Mouse (Mus musculus) v-Abl transformed pro-B cells (cell line): ENCODE measurements around the gene Hsdl1.

ENCODE experiments used
- in situ Hi-C, 2 experiments: fragments of 400-800 bp; cut with MboI; formaldehyde crosslinking; loops; one replicate each; pipeline ENCODE4 v1.15.1; 2025; ENCODE audit not compliant: unreplicated experiment in 2 of 2

The Hsdl1 gene

GRCm38 (mm10) chr8:119585901-119586300 is 10.9 kb upstream of the Hsdl1 start:
- in situ Hi-C loops: no loop called here

DNA sequence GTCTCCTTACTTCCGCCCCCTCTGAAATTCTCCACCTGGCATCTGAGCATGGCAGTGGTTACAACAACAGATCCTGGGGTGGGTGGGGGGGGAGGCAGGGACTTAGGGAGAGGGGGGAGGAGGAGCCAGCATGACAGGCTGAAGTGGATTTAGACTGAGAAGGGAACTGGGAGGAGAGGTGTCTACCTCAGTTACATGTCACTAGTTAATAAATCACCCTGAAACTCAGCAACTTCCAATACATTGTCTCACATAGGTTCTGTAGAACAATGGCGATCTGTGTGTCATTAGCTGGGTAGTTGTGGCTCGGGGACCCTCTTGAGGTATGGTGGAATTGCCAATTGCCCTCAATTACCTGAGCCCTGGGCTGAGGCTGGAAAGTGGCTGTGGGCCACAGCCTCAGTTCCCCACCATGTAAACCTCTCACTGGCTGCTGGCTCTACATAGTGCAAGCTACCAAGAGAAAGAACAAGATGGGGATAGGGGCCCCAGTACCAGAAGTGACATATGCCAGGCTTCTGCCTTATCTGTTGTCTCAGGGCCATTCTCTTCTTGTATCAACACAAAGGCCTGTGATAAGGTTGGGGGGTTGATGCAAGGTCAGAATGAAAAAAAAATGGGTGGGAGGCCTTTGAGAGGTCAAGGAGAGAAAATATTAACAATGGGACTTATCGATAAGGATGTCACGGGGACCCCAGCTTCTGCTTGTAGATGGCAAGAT is 5.6 kb upstream of the Hsdl1 start:
- in situ Hi-C loops: no loop called here

DNA sequence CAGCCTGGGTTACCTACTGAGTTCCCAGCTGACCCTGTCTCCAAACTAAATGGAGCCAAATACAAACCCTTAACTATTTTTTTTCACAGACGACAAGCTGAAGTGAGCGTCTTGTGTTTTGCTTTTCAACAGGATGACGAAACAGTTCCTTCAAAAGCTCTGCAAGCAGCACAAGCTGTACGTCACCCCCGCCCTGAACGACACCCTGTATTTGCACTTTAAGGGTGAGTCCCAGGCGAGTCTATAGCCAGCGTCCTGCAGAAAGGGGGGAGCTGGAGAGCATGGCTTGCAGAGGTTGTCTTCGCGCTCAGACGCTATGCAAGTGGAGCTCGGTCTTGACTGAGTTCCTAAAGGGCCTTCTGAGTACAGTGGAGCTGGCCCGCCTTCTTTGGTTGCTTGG is 4.1 kb upstream of the Hsdl1 start:
- in situ Hi-C loops: no loop called here

DNA sequence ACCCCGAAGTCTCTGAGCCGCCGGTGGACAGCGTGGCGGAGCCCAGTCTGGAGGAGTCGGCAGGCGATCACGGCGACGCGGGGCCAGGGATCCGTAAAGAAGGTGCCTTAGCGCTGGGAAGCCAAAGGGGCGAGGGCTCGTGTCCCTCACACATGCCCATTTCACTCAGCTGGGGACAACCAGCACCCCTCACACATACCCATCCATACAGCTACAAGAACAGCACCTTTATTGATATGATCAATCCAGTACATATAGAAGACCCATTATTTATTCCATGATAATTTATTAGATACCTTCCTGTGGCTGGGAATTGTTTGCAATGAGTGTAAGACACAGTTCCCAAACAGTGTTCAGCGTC is 363 bp upstream of the Hsdl1 start:
- in situ Hi-C loops: no loop called here

DNA sequence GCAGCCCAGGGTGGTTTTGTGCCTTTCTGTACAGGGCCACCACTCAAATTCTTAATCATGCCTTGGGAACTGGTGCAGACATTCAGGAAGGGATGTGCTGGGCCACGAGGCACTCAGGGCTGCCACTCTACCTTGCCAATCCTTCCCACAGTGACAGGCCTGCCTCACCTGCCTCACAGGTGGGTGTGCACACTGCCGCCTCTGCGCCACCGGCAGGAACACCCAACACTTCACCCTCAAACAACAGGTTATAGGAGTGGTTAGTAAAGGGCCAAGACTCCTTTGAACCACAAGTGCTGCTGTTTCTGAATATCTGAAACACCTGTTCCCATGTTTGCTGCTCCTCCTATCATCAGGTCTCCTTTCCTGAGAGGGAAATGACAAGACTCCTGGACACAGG is 2.6 kb downstream of the Hsdl1 start:
- in situ Hi-C loops: no loop called here

GRCm38 (mm10) chr8:119571135-119571534 is 3.8 kb downstream of the Hsdl1 start:
- in situ Hi-C loops: no loop called here

GRCm38 (mm10) chr8:119569881-119570280 is 5.1 kb downstream of the Hsdl1 start:
- in situ Hi-C loops: no loop called here

DNA sequence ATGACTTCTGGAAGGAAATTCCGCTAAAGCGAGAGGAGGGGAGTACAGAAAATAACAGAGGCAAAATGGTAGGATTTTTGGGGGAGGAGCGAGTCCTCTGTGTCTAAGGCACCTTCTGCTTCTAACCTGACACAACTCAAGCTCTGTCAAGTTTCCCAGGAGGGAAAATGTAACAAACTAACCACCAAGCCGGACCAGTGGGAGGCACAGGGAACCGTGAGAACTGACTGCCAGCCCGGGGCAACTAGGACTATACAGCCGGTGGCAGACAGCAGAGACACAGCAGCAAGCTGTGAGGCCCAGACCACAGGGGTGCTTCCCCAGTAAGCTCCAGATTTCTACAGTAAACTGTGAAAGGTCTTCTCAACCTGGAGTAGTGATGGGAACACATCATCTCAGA is 6.0 kb downstream of the Hsdl1 start:
- in situ Hi-C loops: no loop called here

DNA sequence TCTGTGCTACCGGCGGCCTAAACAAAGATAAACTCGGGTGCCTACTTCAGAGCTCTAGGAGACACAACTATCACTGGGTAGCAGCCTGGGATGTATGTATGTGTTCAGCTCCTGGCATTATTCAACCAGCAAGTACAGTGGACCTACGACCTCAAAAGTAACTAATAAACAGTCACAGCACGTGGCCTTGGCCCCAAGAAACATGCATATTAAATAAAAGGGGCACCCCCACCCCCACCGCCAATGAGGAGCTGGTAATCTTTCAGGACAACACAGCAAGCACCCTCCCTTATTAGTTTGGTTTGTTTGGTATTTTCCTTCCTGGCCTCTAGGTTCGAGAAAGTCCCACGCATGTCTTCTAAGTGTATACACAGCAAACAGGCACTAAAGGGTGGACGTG is 6.7 kb downstream of the Hsdl1 start:
- in situ Hi-C loops: no loop called here

GRCm38 (mm10) chr8:119566367-119566766 is 8.6 kb downstream of the Hsdl1 start:
- in situ Hi-C loops: no loop called here

DNA sequence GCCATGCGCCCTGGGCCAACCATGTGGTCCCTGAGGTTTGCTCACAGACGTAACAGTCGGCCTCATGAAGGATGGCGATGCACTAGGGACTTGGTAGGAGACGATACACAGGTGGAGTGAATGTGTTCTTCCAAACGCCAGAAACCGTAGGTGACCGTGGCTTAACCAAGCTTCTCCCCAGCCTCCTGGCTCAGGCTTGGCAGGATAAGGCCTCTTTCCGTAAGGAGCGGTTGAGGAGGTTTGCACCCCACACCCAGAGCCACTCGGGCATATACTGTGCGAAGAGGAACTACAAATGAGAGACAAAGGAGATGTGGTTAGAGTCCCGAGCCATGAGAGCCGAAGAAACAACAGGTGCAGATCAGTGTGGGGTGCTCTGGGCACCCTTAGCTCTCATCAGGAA is 11.1 kb downstream of the Hsdl1 start:
- in situ Hi-C loops: no loop called here

DNA sequence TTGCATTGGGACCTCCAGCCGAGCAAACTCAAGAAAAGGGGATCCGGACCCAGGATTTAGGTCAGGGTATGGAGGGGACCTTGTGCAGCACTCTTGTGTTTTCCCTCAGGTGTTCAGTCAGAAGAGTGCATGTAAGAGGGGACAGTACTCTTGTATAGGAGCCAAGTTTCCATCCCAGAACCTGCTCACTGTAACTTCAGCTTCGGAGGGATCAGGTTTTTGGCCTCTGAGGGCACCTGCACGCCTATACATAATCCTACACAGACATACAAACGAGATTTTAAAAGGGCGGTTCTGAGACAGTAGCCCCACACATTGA is 15.6 kb downstream of the Hsdl1 start:
- in situ Hi-C loops: loop anchor here (5.0 kb wide), 2 partner anchors 33 to 48 kb away; partner anchors contain the start of gene Taf1c (in 1 of the 2)

DNA sequence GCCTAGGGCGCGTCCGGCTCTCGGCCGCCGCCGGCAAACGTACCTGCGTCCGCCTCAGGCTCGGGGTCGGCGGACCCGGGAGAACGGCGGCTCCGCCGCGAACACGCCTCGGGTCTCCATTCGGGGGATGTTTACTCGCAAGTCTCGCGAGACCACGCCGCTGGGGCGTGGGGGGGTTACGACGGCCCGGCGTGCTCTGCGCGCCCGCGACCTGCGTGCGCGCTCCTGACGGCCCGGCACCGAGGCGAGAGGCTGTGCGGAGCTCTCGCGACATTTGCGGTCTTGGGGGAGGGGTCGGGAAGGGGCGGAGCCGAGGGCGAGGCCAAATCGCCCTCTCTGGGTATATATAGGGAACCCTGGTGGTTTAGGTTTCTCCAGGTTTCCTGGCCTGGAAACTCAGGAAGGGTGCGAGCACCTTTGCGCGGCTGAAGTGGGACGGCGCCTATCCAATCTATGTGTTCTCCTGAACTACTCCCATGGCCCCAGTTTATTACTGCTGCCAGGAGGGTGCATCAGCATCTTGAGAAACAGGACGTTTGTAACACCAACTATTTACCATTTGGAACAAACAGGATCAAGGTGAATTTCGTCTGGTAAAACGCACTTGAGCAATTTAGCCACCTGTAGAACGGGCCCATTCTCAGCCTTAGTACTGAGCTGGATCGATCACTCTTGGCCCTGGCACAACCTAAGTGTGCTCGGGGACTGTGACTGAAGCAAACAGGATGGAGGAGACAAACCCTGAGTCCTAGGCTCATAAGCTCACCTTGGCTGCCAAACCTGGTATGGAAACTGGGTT is 16.2 kb downstream of the Hsdl1 start, which contains the start of gene Mbtps1:
Gene Mbtps1, minus strand, starts transcription at position 133 of the 799 bp plus-strand sequence.
- in situ Hi-C loops: loop anchor here (5.0 kb wide), 2 partner anchors 33 to 48 kb away; partner anchors contain the start of gene Taf1c (in 1 of the 2)

DNA sequence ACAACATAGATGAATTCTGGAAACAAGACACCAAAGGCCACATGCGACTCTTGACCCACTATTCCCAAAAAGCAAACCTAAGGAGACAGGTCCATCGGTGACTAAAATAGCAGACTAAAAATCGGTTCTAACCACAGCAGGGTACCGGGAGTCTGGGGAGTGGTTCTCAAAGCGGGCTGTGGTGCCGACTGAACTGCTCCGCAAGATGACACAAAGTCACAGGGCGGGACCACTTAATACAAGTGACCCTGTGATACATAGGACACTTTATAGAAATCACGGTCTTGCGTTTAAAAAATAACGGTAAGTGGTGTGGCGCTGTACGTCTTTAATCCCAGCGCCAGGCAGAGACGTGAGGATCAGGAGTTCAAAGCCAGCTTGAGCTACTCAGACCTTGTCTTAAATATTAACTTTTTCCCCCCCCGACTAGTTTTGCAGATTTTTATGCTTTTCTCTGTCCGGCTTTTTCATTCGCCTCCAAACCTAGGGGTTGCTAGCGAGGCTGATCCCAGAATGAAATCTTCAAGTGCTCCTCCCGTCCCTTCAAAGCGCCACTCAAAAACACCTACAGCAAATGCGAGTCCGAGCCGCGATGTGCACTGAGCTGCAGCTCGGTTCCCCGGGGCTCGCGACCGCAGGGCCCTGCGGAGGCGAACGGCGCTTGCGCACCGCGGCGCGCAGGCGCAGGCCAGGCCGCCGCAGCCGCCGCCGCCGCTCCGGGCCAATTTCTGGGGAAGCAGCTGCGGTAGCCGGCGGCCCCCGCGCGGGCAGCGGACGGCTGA is 17.0 kb downstream of the Hsdl1 start:
- in situ Hi-C loops: loop anchor here (5.0 kb wide), 2 partner anchors 34 to 49 kb away; partner anchors contain the start of gene Taf1c (in 1 of the 2)

DNA sequence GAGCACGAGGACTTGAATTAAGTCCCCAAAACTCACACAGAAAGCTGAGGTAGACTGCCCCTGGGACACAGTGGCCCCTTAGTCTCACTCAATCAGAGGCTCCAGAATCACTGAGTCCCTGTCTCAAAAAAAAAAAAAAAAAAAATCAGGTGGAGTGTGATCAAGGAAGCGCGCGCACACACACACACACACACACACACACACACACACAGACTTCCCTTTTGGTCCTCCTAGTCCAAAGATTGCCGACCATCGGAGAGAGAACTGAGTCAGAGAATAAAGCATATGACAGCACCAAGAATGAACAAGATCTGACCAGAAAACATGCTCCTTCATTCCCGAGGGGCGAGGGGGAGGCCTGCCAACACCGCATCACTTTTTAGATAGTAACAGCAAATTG is 17.9 kb downstream of the Hsdl1 start:
- in situ Hi-C loops: loop anchor here (5.0 kb wide), 2 partner anchors 35 to 50 kb away; partner anchors contain the start of gene Taf1c (in 1 of the 2)

DNA sequence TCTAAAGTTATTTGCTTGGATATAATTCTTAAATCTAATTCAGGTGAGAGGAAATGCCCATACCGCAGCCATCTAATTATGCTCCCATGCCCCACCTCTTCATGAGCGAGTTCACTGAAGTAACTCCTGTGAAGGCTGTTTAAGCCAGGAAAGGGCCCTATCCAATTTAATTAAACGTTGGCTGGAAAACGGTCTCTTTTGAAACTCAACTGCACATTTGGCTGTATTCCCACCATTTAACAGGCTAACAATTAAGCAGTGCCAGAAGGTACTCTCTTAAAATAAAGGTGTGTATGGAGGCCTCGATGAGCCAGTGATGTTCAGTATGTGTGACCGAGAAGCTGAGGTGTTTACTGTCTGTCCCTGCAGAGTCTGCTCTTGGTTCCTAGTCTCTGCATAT is 19.1 kb downstream of the Hsdl1 start:
- in situ Hi-C loops: loop anchor here (5.0 kb wide), 2 partner anchors 36 to 51 kb away; partner anchors contain the start of gene Taf1c (in 1 of the 2)

- in situ Hi-C loops: no loop called here
These were observed 22.0 kb downstream of the Hsdl1 start for GRCm38 (mm10) chr8:119552967-119553366.

DNA sequence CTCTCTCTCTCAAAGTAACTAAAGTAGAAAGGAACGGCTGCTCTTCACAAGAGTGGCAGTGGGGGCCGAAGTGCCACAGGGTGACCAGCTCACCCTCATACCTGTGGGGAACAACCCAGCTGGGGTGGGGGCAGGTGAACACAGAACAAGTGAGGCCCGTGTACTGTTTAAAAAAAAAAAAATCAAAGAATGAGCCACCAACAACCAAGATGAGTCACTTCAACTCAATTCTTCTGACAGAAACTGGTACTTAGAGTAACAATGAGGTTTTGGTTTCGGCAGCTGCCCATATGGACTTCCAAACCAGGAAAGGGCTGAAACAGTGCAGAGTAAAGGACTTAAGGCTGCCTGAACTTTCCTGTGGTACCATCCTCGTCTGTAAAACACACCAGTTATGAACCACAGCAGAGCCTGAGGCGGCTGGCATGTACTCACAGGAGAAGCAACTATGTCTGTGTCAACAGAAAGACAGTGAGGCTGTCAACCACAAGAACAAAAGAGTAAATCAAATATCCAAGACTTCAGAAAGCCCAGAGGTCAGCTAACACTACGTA is 26.3 kb downstream of the Hsdl1 start:
- in situ Hi-C loops: no loop called here

- in situ Hi-C loops: no loop called here
These were observed 27.8 kb downstream of the Hsdl1 start for GRCm38 (mm10) chr8:119547019-119547691.

GRCm38 (mm10) chr8:119545791-119546190 is 29.2 kb downstream of the Hsdl1 start:
- in situ Hi-C loops: no loop called here
